Mouse (Mus musculus) forebrain, embryonic 15.5 days (tissue): ENCODE data around the gene Glyr1. TPM values are rescaled to one million over a fixed set of nuclear protein-coding genes. Genes with fewer than 3 reads are reported as not detected.

ENCODE experiments used
- ATAC-seq: fragments of 200-750 bp; cut with Nextera tagmentation; replicated peaks from 2 replicates; pipeline ENCODE4 v1.8.0; 2017; ENCODE audit warnings: mild to moderate bottlenecking, moderate TSS enrichment, moderate library complexity
- H3K27ac ChIP-seq: fragments of 300-500 bp; sonication (generic); replicated peaks from 2 replicates; pipeline ENCODE4 v1.5.1; 2015; ENCODE audit warnings: mild to moderate bottlenecking, inconsistent platforms
- H3K27me3 ChIP-seq: fragments of 300-500 bp; sonication (generic); 2 replicates; pipeline ENCODE4 v1.6.1; 2015; ENCODE audit warnings: inconsistent platforms
- H3K36me3 ChIP-seq: fragments of 300-500 bp; sonication (generic); 2 replicates; pipeline ENCODE4 v1.6.1; 2015; ENCODE audit warnings: mild to moderate bottlenecking, inconsistent platforms
- H3K4me1 ChIP-seq: fragments of 300-500 bp; sonication (generic); 2 replicates; pipeline ENCODE4 v1.6.1; 2015; ENCODE audit warnings: inconsistent platforms
- H3K4me2 ChIP-seq: fragments of 300-500 bp; sonication (generic); replicated peaks from 2 replicates; pipeline ENCODE4 v1.6.1; 2015; ENCODE audit warnings: mild to moderate bottlenecking, inconsistent platforms
- H3K4me3 ChIP-seq: fragments of 300-500 bp; sonication (generic); 2 replicates; pipeline ENCODE4 v1.5.1; 2015; ENCODE audit warnings: mild to moderate bottlenecking, inconsistent platforms
- H3K9ac ChIP-seq: fragments of 300-500 bp; sonication (generic); replicated peaks from 2 replicates; pipeline ENCODE4 v1.6.1; 2015; ENCODE audit warnings: mild to moderate bottlenecking, inconsistent platforms
- H3K9me3 ChIP-seq: fragments of 300-500 bp; sonication (generic); 2 replicates; pipeline ENCODE4 v1.6.1; 2016; ENCODE audit warnings: inconsistent platforms
- WGBS: fragments of 180-500 bp; shearing (Covaris S2); methylation state at CpG from one replicate; pipeline ENCODE4 v1.1.7; 2015; ENCODE audit warnings: mixed read lengths; 5-methylcytosine and 5-hydroxymethylcytosine counted together
- polyA plus RNA-seq: library from polyadenylated mRNA; unstranded; fragments of >200 nt; fragmentation: Nextera tagmentation; extraction: Ambion mirVana; gene quantifications from 2 replicates; pipeline ENCODE4 v1.2.1, GENCODE M21; 2015

Gene Glyr1
- polyA plus RNA-seq, 1 experiment from 2014 or later, result 196 TPM

DNA sequence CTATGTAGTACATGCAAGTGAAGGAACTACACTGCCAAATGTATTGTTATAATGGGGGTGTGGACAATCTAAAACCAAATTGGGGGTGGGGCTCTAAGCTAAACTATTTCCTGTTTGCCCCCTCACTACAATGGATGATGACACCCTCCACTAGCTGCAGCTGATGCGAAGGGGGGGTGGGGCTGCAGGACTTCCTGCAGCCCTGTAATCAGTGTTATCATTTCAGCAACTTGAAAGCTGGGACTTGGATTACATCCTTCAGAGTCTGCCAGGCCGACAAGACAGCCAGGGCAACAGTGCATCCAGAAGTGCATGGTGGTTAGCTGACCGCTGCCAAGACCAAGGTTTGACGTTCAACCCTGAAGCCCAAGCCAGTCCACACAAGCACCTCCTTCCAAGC, 78.0 kb downstream of the Glyr1 start:
- no peaks in the 10 kb centered on the region for H3K27me3 ChIP-seq
- no peak for ATAC-seq
- 91% methylated on average over 4 of the region's 4 CpGs for WGBS
- H3K4me1 ChIP-seq, result no peaks in the 10 kb centered on the region
- no peak overlapping the region for H3K9ac ChIP-seq
- H3K36me3 ChIP-seq, result no peaks in the 10 kb centered on the region; the same call in 1 of the 2 replicates
- H3K4me2 ChIP-seq, result no peak overlapping the region
- H3K9me3 ChIP-seq, result no peaks in the 10 kb centered on the region
- no peak overlapping the region for H3K27ac ChIP-seq
- no peak overlapping the region for H3K4me3 ChIP-seq

DNA sequence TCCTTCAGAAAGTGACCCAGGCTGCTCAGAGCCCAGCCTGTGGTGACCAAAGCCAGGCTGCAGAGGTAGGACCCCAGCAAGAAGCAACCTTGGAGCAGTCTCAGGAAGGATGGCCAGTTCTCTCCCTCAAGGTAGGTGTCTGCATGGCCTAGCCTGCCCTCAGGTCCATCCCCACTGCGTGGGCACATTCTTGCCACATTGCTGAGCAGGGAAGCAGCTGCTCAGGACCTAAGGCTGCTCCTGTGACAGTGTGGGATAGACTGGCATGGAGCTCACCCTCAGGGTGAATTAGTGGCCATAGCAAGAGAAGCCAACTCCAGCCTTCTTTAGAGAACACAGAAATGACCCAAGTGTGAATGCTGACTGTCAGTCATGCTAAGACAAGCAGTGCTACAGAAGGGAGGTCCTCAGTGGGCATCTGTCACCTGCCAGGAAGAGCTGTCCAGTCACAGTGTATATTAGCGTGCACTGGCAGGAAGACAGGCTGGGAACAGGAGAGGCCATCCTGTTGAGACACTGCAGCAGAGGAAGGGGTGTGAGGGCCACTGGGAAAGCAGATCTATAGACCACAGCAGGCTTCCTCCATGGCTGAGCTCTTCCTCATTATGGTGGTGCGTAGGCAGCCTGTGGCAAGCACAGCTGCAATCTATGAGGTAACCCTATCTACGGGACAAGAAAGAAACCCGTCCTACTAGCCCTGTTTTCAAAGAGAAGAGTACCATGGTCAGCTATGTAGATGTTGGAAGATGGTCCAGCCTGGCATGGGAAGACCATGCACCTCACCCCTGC, 80.4 kb downstream of the Glyr1 start:
- peaks cover 7% of the 10 kb centered on the region for H3K4me1 ChIP-seq
- WGBS, result 86% methylated on average over 5 of the region's 5 CpGs
- no peaks in the 10 kb centered on the region for H3K27me3 ChIP-seq
- no peak overlapping the region for H3K27ac ChIP-seq
- H3K4me2 ChIP-seq, result no peak overlapping the region
- H3K9ac ChIP-seq, result no peak overlapping the region
- no peaks in the 10 kb centered on the region for H3K9me3 ChIP-seq
- no peak for ATAC-seq
- no peak overlapping the region for H3K4me3 ChIP-seq
- H3K36me3 ChIP-seq, result no peaks in the 10 kb centered on the region; the same call in 1 of the 2 replicates

DNA sequence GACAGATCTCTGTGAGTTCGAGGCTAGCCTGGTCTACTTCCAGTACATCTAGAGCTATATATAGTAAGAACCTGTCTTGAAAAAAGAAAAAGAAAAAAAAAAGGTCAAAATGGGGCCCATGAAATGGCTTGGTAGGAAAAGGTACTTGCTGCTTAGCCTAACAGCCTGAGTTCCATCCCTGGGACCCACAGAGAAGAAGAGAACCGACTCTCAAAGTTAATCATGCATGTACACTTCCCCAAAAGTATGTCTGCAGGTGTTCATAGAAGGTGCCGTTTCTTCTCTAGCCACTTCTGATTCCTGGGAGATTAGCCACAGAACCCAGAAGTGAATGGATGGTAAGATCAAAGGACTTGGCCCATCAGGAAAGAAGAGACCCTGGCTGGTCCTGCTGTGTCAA, 81.2 kb downstream of the Glyr1 start:
- Histone ChIP-seq H3K9me3 (no peaks in the 10 kb centered on the region), H3K4me3 (no peak overlapping the region), H3K4me1 (peaks cover 7% of the 10 kb centered on the region), H3K9ac (no peak overlapping the region), H3K27me3 (no peaks in the 10 kb centered on the region), H3K27ac (no peak overlapping the region), H3K4me2 (no peak overlapping the region), H3K36me3 (no peaks in the 10 kb centered on the region; the same call in 1 of the 2 replicates)
- 74% methylated on average over 3 of the region's 3 CpGs for WGBS
- no peak for ATAC-seq

DNA sequence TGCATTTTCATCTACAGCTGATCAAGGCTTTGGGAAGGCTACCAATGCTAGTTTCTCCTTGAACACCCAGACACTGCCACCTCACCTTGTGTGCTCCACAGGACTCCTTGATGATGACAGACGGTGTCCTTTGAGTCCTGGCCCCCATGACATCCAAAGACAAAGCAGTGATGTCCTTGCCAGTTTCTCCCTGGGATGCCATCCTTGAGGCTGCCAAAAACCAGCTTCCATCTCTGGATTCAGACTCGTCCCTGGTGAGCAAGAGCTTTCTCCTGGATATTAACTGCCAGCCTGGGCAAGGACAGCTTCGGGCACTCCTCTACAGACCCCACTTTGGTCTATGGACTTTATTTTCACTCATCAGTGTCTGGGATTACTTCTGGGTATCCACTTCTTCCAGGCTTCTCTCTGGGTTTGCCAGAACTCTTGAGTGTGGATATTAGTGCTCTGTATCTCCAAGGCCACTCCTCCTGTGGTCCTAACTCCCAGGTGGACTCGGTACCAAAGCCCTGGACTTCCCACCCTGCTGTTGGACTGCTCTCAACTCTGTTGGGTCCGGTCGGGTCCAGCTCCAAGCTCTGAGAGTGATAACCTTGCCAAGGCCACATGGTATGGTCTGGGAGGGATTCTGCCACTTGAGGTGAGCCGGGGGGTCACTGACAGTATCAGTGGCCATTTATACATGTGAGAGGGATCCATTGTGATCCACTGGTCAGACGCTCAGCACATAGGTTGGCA, 84.1 kb downstream of the Glyr1 start:
- H3K9ac ChIP-seq, result no peak overlapping the region
- no peaks in the 10 kb centered on the region; the same call in 1 of the 2 replicates for H3K36me3 ChIP-seq
- no peak overlapping the region for H3K27ac ChIP-seq
- H3K9me3 ChIP-seq, result no peaks in the 10 kb centered on the region
- 87% methylated on average over 8 of the region's 8 CpGs for WGBS
- H3K4me3 ChIP-seq, result no peak overlapping the region
- no peak for ATAC-seq
- no peaks in the 10 kb centered on the region for H3K27me3 ChIP-seq
- H3K4me2 ChIP-seq, result no peak overlapping the region
- H3K4me1 ChIP-seq, result peaks cover 25% of the 10 kb centered on the region

- peak overlapping the region; percentile 85 for H3K27ac ChIP-seq
- no peaks in the 10 kb centered on the region; the same call in 1 of the 2 replicates for H3K36me3 ChIP-seq
- ATAC-seq, result peak; percentile 17
- H3K4me3 ChIP-seq, result peak overlapping the region; percentile 80
- peak overlapping the region; percentile 77 for H3K9ac ChIP-seq
- 22% methylated on average over 13 of the region's 13 CpGs for WGBS
- H3K4me2 ChIP-seq, result peak overlapping the region; percentile 68
- peaks cover 25% of the 10 kb centered on the region for H3K4me1 ChIP-seq
- no peaks in the 10 kb centered on the region for H3K9me3 ChIP-seq
- H3K27me3 ChIP-seq, result no peaks in the 10 kb centered on the region
These were observed 84.8 kb downstream of the Glyr1 start for GRCm38 (mm10) chr16:4964731-4965391.

Other genes with a start within 250 kb of the Glyr1 start
- 0.56 and 0.75 TPM in 2 replicates for gene 4930562C15Rik, start 214.4 kb downstream of the Glyr1 start, polyA plus RNA-seq
- 45.1 and 47.6 TPM in 2 replicates for gene Ubald1, start 169.5 kb downstream of the Glyr1 start, polyA plus RNA-seq
- 95.8 and 102 TPM in 2 replicates for gene Mgrn1, start 163.6 kb downstream of the Glyr1 start, polyA plus RNA-seq
- gene Nudt16l1, start 111.1 kb downstream of the Glyr1 start, polyA plus RNA-seq, result 138 and 139 TPM in 2 replicates
- 79.9 and 80.7 TPM in 2 replicates for gene Anks3, start 85.7 kb downstream of the Glyr1 start, polyA plus RNA-seq
- gene Sept12, start 52.0 kb downstream of the Glyr1 start, polyA plus RNA-seq, result not detected in 2 replicates
- gene Smim22, start 42.6 kb downstream of the Glyr1 start, polyA plus RNA-seq, result 1.0 and 1.1 TPM in 2 replicates
- gene Rogdi, start 36.3 kb downstream of the Glyr1 start, polyA plus RNA-seq, result 91.4 and 99.8 TPM in 2 replicates
- 17.8 and 18.3 TPM in 2 replicates for gene Ubn1, start 194 bp upstream of the Glyr1 start, polyA plus RNA-seq
- gene Ppl, start 82.6 kb upstream of the Glyr1 start, polyA plus RNA-seq, result 0.19 TPM in 2 replicates
- 0.06 and 0.11 TPM in 2 replicates for gene Sec14l5, start 97.2 kb upstream of the Glyr1 start, polyA plus RNA-seq
- 11.6 and 12.8 TPM in 2 replicates for gene Nagpa, start 154.1 kb upstream of the Glyr1 start, polyA plus RNA-seq
- 12.5 and 13.7 TPM in 2 replicates for gene AU021092, start 172.4 kb upstream of the Glyr1 start, polyA plus RNA-seq
- 34.8 and 37.2 TPM in 2 replicates for gene Alg1, start 183.8 kb upstream of the Glyr1 start, polyA plus RNA-seq
- 8.2 and 9.7 TPM in 2 replicates for gene Eef2kmt, start 206.1 kb upstream of the Glyr1 start, polyA plus RNA-seq